Mouse (Mus musculus) C2C12 (cell line): Measurements from ENCODE around the gene Gm3099. TPM values are rescaled to one million over a fixed set of nuclear protein-coding genes. Genes with fewer than 3 reads are reported as not detected.
"Not testable (repeated sequence)": the region's sequence is repeated elsewhere in the genome, so short reads cannot be mapped to it uniquely, and the experiment has no call there.

ENCODE experiments used
- H3K27me3 ChIP-seq: one replicate; pipeline ENCODE4 v1.6.1; 2011; ENCODE audit not compliant: control insufficient read depth, insufficient read depth, insufficient read length
- H3K36me3 ChIP-seq: one replicate; pipeline ENCODE4 v1.6.1; 2011; ENCODE audit not compliant: control insufficient read depth, insufficient read depth
- H3K4me3 ChIP-seq: one replicate; pipeline ENCODE4 v1.5.1; 2011; ENCODE audit warnings: mild to moderate bottlenecking, control low read depth; ENCODE audit not compliant: poor library complexity, insufficient read depth, severe bottlenecking
- H3K79me2 ChIP-seq: one replicate; pipeline ENCODE4 v1.6.1; 2011; ENCODE audit not compliant: control insufficient read depth, insufficient read depth
- H3K79me3 ChIP-seq: one replicate; pipeline ENCODE4 v1.6.1; 2011; ENCODE audit warnings: low read depth, control low read depth
- H3ac ChIP-seq: one replicate; pipeline ENCODE3; 2011; ENCODE audit warnings: low read depth; ENCODE audit not compliant: control insufficient read depth, insufficient read length
- long read RNA-seq, 2 experiments: library from polyadenylated mRNA; unstranded; transcript quantifications; one replicate each; pipeline ENCODE4 v2.0.0; 2019 to 2020
- polyA plus RNA-seq: library from polyadenylated mRNA; unstranded; fragments of >200 nt; fragmentation: generic; extraction: Trizol; gene quantifications from one replicate; pipeline ENCODE4 v1.2.1, GENCODE M21; 2012; ENCODE audit warnings: missing spikeins

Gene Gm3099
- polyA plus RNA-seq: not detected
- long read RNA-seq, experiment 1: 0 reads
- long read RNA-seq, experiment 2: 0 reads

DNA sequence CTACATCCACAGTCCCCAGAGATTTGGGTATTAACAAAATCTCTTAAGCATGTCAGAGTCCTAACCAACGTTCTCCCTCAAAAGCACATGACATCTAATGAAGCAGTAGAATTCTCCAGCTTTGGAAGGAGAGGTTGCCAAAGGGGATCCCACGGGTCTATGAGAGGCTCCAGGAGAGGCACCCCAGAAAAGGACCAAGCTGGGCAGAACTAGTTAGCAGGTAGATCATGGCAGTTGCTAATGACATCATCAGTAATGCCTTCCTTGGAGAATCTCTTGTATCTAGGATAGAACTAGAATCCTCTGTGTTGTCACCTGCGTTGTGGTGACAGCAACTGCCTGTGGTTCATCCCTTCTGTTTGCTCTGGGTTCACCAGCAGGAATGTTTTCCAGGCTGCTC is at the start of gene Gm3099:
Gm3099 (plus strand) TSS at position 301 of the 400 bp plus-strand sequence.
- H3K4me3 ChIP-seq, H3ac ChIP-seq, H3K36me3 ChIP-seq, H3K79me3 ChIP-seq, H3K27me3 ChIP-seq, H3K79me2 ChIP-seq: not testable (repeated sequence)

DNA sequence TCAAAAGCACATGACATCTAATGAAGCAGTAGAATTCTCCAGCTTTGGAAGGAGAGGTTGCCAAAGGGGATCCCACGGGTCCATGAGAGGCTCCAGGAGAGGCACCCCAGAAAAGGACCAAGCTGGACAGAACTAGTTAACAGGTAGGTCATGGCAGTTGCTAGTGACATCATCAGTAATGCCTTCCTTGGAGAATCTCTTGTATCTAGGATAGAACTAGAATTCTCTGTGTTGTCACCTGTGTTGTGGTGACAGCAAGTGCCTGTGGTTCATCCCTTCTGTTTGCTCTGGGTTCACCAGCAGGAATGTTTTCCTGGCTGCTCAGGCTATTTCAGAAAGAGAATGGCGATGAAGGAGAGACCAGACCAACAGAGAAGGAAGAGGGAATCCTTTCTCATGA is 34.9 kb upstream of the Gm3099 start, which contains the start of gene Gm3095:
Gm3095 (plus strand) TSS at position 301 of the 400 bp plus-strand sequence.
- H3K36me3 ChIP-seq, H3K27me3 ChIP-seq, H3ac ChIP-seq, H3K79me3 ChIP-seq, H3K4me3 ChIP-seq, H3K79me2 ChIP-seq: not testable (repeated sequence)

GRCm38 (mm10) chr14:4023641-4024040 is 25.4 kb downstream of the Gm3099 start, which contains the start of gene Gm5796:
Gm5796 (plus strand) TSS chr14:4023941.
- not testable (repeated sequence) for H3K36me3 ChIP-seq, H3K4me3 ChIP-seq, H3K79me3 ChIP-seq, H3K27me3 ChIP-seq, H3ac ChIP-seq, H3K79me2 ChIP-seq

Other genes starting within 250 kb of the Gm3099 start
- gene Gm3002, start 188.3 kb upstream of the Gm3099 start, polyA plus RNA-seq: not detected
- gene Gm3033, start 152.1 kb upstream of the Gm3099 start, polyA plus RNA-seq: not detected
- 0.07 TPM for gene Gm2916, start 114.2 kb upstream of the Gm3099 start, polyA plus RNA-seq
- not detected for gene Gm3029, start 66.6 kb upstream of the Gm3099 start, polyA plus RNA-seq
- not detected for gene Gm3095, start 34.8 kb upstream of the Gm3099 start, polyA plus RNA-seq
- gene Gm5796, start 25.5 kb downstream of the Gm3099 start, polyA plus RNA-seq: not detected
- not detected for gene Gm3115, start 85.7 kb downstream of the Gm3099 start, polyA plus RNA-seq
- gene Gm8108, start 112.1 kb downstream of the Gm3099 start, polyA plus RNA-seq: not detected
- not detected for gene Gm3127, start 166.6 kb downstream of the Gm3099 start, polyA plus RNA-seq
- not detected for gene Gm2974, start 184.2 kb downstream of the Gm3099 start, polyA plus RNA-seq